Mouse (Mus musculus) spleen, adult 2 months (tissue): ENCODE measurements around the gene Gm9767.

Experiments used
- CTCF ChIP-seq: fragments of 200-500 bp; IDR thresholded peaks from 2 replicates; pipeline ENCODE4 v1.5.1; 2011; ENCODE audit warnings: mild to moderate bottlenecking, inconsistent platforms; ENCODE audit not compliant: insufficient read depth, insufficient read length, insufficient replicate concordance; ENCODE audit errors: extremely low read depth
- POLR2A ChIP-seq: fragments of 200-500 bp; IDR thresholded peaks from 2 replicates; pipeline ENCODE4 v1.6.1; 2011; ENCODE audit warnings: low read depth, low read length, inconsistent platforms

- TF ChIP-seq CTCF (no peak), POLR2A (no peak)
Observed at GRCm38 (mm10) chr10:26051177-26051576, 26.9 kb upstream of the Gm9767 start.
